Mouse (Mus musculus) hindbrain, embryonic 16.5 days (tissue): ENCODE data around the gene Rpl18. TPM values are rescaled to one million over a fixed set of nuclear protein-coding genes. Genes with fewer than 3 reads are reported as not detected.

ENCODE experiments used
- ATAC-seq: fragments of 200-750 bp; cut with Nextera tagmentation; 2 replicates; pipeline ENCODE4 v1.8.0; 2017; ENCODE audit warnings: moderate TSS enrichment, moderate library complexity
- H3K27ac ChIP-seq: fragments of 300-500 bp; sonication (generic); 2 replicates; pipeline ENCODE4 v1.5.1; 2014; ENCODE audit warnings: low read depth, mild to moderate bottlenecking, control low read depth, low read length, moderate library complexity
- H3K27me3 ChIP-seq: fragments of 300-500 bp; sonication (generic); replicated peaks from 2 replicates; pipeline ENCODE4 v1.6.1; 2014; ENCODE audit warnings: low read length; ENCODE audit not compliant: control insufficient read depth, insufficient read depth
- H3K36me3 ChIP-seq: fragments of 300-500 bp; sonication (generic); 2 replicates; pipeline ENCODE4 v1.6.1; 2014; ENCODE audit warnings: mild to moderate bottlenecking, low read length, moderate library complexity, mixed read lengths; ENCODE audit not compliant: control insufficient read depth, insufficient read depth
- H3K4me1 ChIP-seq: fragments of 300-500 bp; sonication (generic); 2 replicates; pipeline ENCODE4 v1.6.1; 2014; ENCODE audit warnings: low read depth, low read length; ENCODE audit not compliant: control insufficient read depth, insufficient read depth
- H3K4me2 ChIP-seq: fragments of 300-500 bp; sonication (generic); 2 replicates; pipeline ENCODE4 v1.6.1; 2014; ENCODE audit warnings: mild to moderate bottlenecking, low read length, control low read depth, moderate library complexity
- H3K4me3 ChIP-seq: fragments of 300-500 bp; sonication (generic); 2 replicates; pipeline ENCODE4 v1.5.1; 2014; ENCODE audit warnings: mild to moderate bottlenecking, low read length, control low read depth, moderate library complexity
- H3K9ac ChIP-seq: fragments of 300-500 bp; sonication (generic); 2 replicates; pipeline ENCODE4 v1.6.1; 2014; ENCODE audit warnings: low read depth, mild to moderate bottlenecking, control low read depth, low read length, moderate library complexity
- H3K9me3 ChIP-seq: fragments of 300-500 bp; sonication (generic); 2 replicates; pipeline ENCODE4 v1.6.1; 2014; ENCODE audit warnings: mild to moderate bottlenecking, low read length, moderate library complexity; ENCODE audit not compliant: control insufficient read depth
- WGBS: fragments of 180-500 bp; shearing (Covaris S2); extraction: QIAGEN DNeasy Blood & Tissue Kit; methylation state at CpG from one replicate; pipeline ENCODE4 v1.1.7; 2014; 5-methylcytosine and 5-hydroxymethylcytosine counted together
- polyA plus RNA-seq: library from polyadenylated mRNA; unstranded; fragments of >200 nt; fragmentation: Nextera tagmentation; extraction: Ambion mirVana; gene quantifications from 2 replicates; pipeline ENCODE4 v1.2.1, GENCODE M21; 2015

Gene Rpl18
- polyA plus RNA-seq, 1 experiment from 2014 or later: 508 TPM

GRCm38 (mm10) chr7:45682144-45683126, 32.8 kb upstream of the Rpl18 start:
- Histone ChIP-seq H3K27ac (peak overlapping the region; percentile 69; the same call in 1 of the 2 replicates), H3K9ac (peak overlapping the region; percentile 60), H3K36me3 (no peaks in the 10 kb centered on the region), H3K9me3 (no peaks in the 10 kb centered on the region), H3K27me3 (no peaks in the 10 kb centered on the region), H3K4me1 (peaks cover 4% of the 10 kb centered on the region; the same call in 1 of the 2 replicates), H3K4me3 (no peak overlapping the region), H3K4me2 (peak overlapping the region; percentile 49)
- ATAC-seq: peak; percentile 78
- 28% methylated on average over 14 of the region's 14 CpGs for WGBS

- H3K27me3 ChIP-seq: no peaks in the 10 kb centered on the region
- no peaks in the 10 kb centered on the region for H3K9me3 ChIP-seq
- H3K4me2 ChIP-seq: no peak within 1 kb of the TSS
- no peak for ATAC-seq
- WGBS: 80% methylated on average over 7 of the region's 7 CpGs
- peaks cover 4% of the 10 kb centered on the region; the same call in 1 of the 2 replicates for H3K4me1 ChIP-seq
- H3K27ac ChIP-seq: no peak within 1 kb of the TSS; the same call in 1 of the 2 replicates
- H3K9ac ChIP-seq: no peak within 1 kb of the TSS; the same call in none of the 2 replicates
- no peak within 1 kb of the TSS for H3K4me3 ChIP-seq
- no peaks in the 10 kb centered on the region for H3K36me3 ChIP-seq
These were observed 31.7 kb upstream of the Rpl18 start, which contains the start of gene Ntn5 for GRCm38 (mm10) chr7:45683396-45684050. TSS of gene Ntn5 (plus strand) at chr7:45684022.

- Histone ChIP-seq H3K27ac (no peak overlapping the region), H3K9ac (no peak overlapping the region), H3K4me2 (no peak overlapping the region), H3K4me3 (no peak overlapping the region), H3K27me3 (no peaks in the 10 kb centered on the region), H3K9me3 (no peaks in the 10 kb centered on the region), H3K36me3 (no peaks in the 10 kb centered on the region), H3K4me1 (peaks cover 4% of the 10 kb centered on the region; the same call in 1 of the 2 replicates)
- 54% methylated on average over 10 of the region's 10 CpGs for WGBS
- ATAC-seq: no peak
These were observed 29.4 kb upstream of the Rpl18 start for GRCm38 (mm10) chr7:45685811-45686210.

GRCm38 (mm10) chr7:45686841-45687240, 28.4 kb upstream of the Rpl18 start:
- ATAC-seq: no peak
- H3K4me2 ChIP-seq: no peak overlapping the region

GRCm38 (mm10) chr7:45689099-45689498, 26.2 kb upstream of the Rpl18 start:
- no peak for ATAC-seq
- Histone ChIP-seq H3K9me3 (no peaks in the 10 kb centered on the region), H3K4me1 (no peaks in the 10 kb centered on the region; the same call in 1 of the 2 replicates), H3K27ac (no peak overlapping the region), H3K27me3 (no peaks in the 10 kb centered on the region), H3K9ac (no peak overlapping the region), H3K36me3 (no peaks in the 10 kb centered on the region), H3K4me2 (no peak overlapping the region), H3K4me3 (no peak overlapping the region)
- 64% methylated on average over 6 of the region's 6 CpGs for WGBS

More at GRCm38 (mm10) chr7:45686841-45687240, 28.4 kb upstream of the Rpl18 start:
- no peak overlapping the region for H3K27ac ChIP-seq
- H3K4me3 ChIP-seq: no peak overlapping the region
- H3K36me3 ChIP-seq: no peaks in the 10 kb centered on the region
- no peaks in the 10 kb centered on the region for H3K27me3 ChIP-seq
- peaks cover 4% of the 10 kb centered on the region; the same call in 1 of the 2 replicates for H3K4me1 ChIP-seq
- 62% methylated on average over 3 of the region's 3 CpGs for WGBS
- H3K9ac ChIP-seq: no peak overlapping the region
- H3K9me3 ChIP-seq: no peaks in the 10 kb centered on the region

GRCm38 (mm10) chr7:45689800-45690199, 25.5 kb upstream of the Rpl18 start:
- Histone ChIP-seq H3K36me3 (no peaks in the 10 kb centered on the region), H3K9me3 (no peaks in the 10 kb centered on the region), H3K4me1 (no peaks in the 10 kb centered on the region; the same call in 1 of the 2 replicates), H3K27ac (no peak overlapping the region), H3K4me3 (no peak overlapping the region), H3K4me2 (no peak overlapping the region), H3K9ac (no peak overlapping the region), H3K27me3 (no peaks in the 10 kb centered on the region)
- ATAC-seq: no peak
- 80% methylated on average over 11 of the region's 11 CpGs for WGBS

- no peaks in the 10 kb centered on the region for H3K9me3 ChIP-seq
- H3K36me3 ChIP-seq: no peaks in the 10 kb centered on the region
- no peaks in the 10 kb centered on the region for H3K4me1 ChIP-seq
- no peak overlapping the region for H3K27ac ChIP-seq
- H3K4me3 ChIP-seq: no peak overlapping the region
- H3K4me2 ChIP-seq: no peak overlapping the region
- WGBS: 79% methylated on average over 2 of the region's 2 CpGs
- no peak overlapping the region for H3K9ac ChIP-seq
- no peaks in the 10 kb centered on the region for H3K27me3 ChIP-seq
- no peak for ATAC-seq
These were observed 22.9 kb upstream of the Rpl18 start for GRCm38 (mm10) chr7:45692364-45692763.

- Histone ChIP-seq H3K27ac (no peak within 1 kb of the TSS), H3K9me3 (no peaks in the 10 kb centered on the region), H3K4me3 (no peak within 1 kb of the TSS), H3K27me3 (0 out of 2 replicates have a peak, but pooled peaks cover 2% of the 10 kb centered on the region), H3K4me2 (no peak within 1 kb of the TSS), H3K36me3 (no peaks in the 10 kb centered on the region), H3K9ac (no peak within 1 kb of the TSS), H3K4me1 (no peaks in the 10 kb centered on the region)
- WGBS: 86% methylated on average over 50 of the region's 50 CpGs
- ATAC-seq: no peak
These were observed 21.2 kb upstream of the Rpl18 start, which contains the start of gene Sec1 for GRCm38 (mm10) chr7:45693921-45694591. TSS of gene Sec1 (minus strand) at chr7:45694402.
